Mouse (Mus musculus) urinary bladder, postnatal 25 days (tissue): Measurements from ENCODE around the gene Rap2a.

Source experiments
- DNase-seq: peaks from one replicate; pipeline ENCODE4 v3.0.0; 2022; ENCODE audit warnings: low spot score

The Rap2a gene

GRCm38 (mm10) chr14:120499601-120500000, 21.4 kb downstream of the Rap2a start:
- no peak for DNase-seq

GRCm38 (mm10) chr14:120500021-120500560, 21.8 kb downstream of the Rap2a start:
- no peak for DNase-seq

- DNase-seq: no peak
Measured at GRCm38 (mm10) chr14:120500791-120501190, 22.5 kb downstream of the Rap2a start.

GRCm38 (mm10) chr14:120503641-120504040, 25.4 kb downstream of the Rap2a start:
- no peak for DNase-seq

GRCm38 (mm10) chr14:120504423-120504822, 26.2 kb downstream of the Rap2a start:
- DNase-seq: no peak

- DNase-seq: no peak
Measured at GRCm38 (mm10) chr14:120504928-120505461, 26.8 kb downstream of the Rap2a start.

GRCm38 (mm10) chr14:120505918-120506317, 27.7 kb downstream of the Rap2a start:
- no peak for DNase-seq

GRCm38 (mm10) chr14:120507516-120507915, 29.3 kb downstream of the Rap2a start:
- no peak for DNase-seq

- DNase-seq: no peak
Measured at GRCm38 (mm10) chr14:120508566-120509365, 30.5 kb downstream of the Rap2a start.

- no peak for DNase-seq
Measured at GRCm38 (mm10) chr14:120509366-120509640, 31.1 kb downstream of the Rap2a start.

- DNase-seq: no peak
Measured at GRCm38 (mm10) chr14:120511821-120512220, 33.6 kb downstream of the Rap2a start.

GRCm38 (mm10) chr14:120514821-120515271, 36.6 kb downstream of the Rap2a start:
- no peak for DNase-seq

GRCm38 (mm10) chr14:120515376-120515775, 37.1 kb downstream of the Rap2a start:
- peak; percentile 50 for DNase-seq

GRCm38 (mm10) chr14:120518706-120519105, 40.5 kb downstream of the Rap2a start:
- no peak for DNase-seq

GRCm38 (mm10) chr14:120519921-120520320, 41.7 kb downstream of the Rap2a start:
- DNase-seq: no peak

GRCm38 (mm10) chr14:120520843-120521242, 42.6 kb downstream of the Rap2a start:
- no peak for DNase-seq

GRCm38 (mm10) chr14:120523296-120523695, 45.1 kb downstream of the Rap2a start:
- DNase-seq: no peak

GRCm38 (mm10) chr14:120525644-120526043, 47.4 kb downstream of the Rap2a start:
- DNase-seq: no peak

GRCm38 (mm10) chr14:120533301-120533700, 55.1 kb downstream of the Rap2a start:
- DNase-seq: no peak

- DNase-seq: no peak
Measured at GRCm38 (mm10) chr14:120534841-120535271, 56.6 kb downstream of the Rap2a start.

- no peak for DNase-seq
Measured at GRCm38 (mm10) chr14:120535446-120535845, 57.2 kb downstream of the Rap2a start.

GRCm38 (mm10) chr14:120535924-120536323, 57.7 kb downstream of the Rap2a start:
- no peak for DNase-seq

- DNase-seq: no peak
Measured at GRCm38 (mm10) chr14:120539128-120539527, 60.9 kb downstream of the Rap2a start.

- DNase-seq: no peak
Measured at GRCm38 (mm10) chr14:120539626-120540025, 61.4 kb downstream of the Rap2a start.
